Mouse (Mus musculus) thymus, adult 18-20 months (tissue): ENCODE measurements around the gene Zdhhc18.
A peak's percentile ranks its signal among the peaks of the same experiment; 100 is the strongest.
"Not testable (repeated sequence)": the region's sequence is repeated elsewhere in the genome, so short reads cannot be mapped to it uniquely, and the experiment has no call there.

Experiments used
- DNase-seq, 2 experiments: peaks; one replicate each; pipeline ENCODE4 v3.0.0; 2022; ENCODE audit warnings: mixed read lengths in 2 of 2

Zdhhc18 gene

DNA sequence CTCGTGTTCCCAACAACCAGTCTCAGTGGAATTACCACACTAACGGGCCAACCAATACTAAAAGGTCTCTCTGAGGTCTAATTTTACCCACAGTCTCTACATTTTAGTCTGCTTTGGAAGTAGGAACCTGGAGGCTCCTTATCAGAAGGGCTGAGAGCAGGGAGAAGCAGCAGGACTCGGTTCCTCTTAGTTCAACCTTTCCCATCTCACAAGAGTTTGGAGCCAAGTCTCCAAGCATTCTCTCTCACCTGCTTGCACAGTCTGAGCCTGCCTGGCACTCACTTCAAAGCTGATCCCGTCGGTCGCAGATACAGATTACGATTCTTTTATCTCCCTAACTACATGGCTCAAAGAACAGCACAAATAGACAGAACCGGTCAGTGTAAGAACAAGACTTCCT, 13.0 kb upstream of the Zdhhc18 start:
- DNase-seq: no peak

DNA sequence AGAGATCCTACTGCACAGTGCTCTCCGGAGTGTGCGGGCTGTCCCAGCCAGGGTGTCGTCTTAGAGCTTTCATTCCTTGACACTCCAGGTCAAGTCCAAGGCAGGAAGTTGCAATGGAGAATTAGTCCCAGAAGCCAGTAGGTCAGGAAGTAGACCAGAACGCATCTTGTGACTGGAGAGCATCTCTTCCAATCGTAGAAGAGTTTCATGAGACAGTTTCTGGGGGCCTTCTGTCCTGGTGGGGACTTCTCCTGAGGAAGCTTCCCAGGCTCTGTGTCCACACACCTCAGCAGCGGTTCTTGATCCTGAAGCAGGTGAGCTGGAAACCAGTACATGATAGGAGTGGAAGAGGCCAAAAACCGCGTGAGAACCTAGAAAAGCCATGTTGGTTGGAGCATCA, 12.5 kb upstream of the Zdhhc18 start:
- no peak for DNase-seq

DNA sequence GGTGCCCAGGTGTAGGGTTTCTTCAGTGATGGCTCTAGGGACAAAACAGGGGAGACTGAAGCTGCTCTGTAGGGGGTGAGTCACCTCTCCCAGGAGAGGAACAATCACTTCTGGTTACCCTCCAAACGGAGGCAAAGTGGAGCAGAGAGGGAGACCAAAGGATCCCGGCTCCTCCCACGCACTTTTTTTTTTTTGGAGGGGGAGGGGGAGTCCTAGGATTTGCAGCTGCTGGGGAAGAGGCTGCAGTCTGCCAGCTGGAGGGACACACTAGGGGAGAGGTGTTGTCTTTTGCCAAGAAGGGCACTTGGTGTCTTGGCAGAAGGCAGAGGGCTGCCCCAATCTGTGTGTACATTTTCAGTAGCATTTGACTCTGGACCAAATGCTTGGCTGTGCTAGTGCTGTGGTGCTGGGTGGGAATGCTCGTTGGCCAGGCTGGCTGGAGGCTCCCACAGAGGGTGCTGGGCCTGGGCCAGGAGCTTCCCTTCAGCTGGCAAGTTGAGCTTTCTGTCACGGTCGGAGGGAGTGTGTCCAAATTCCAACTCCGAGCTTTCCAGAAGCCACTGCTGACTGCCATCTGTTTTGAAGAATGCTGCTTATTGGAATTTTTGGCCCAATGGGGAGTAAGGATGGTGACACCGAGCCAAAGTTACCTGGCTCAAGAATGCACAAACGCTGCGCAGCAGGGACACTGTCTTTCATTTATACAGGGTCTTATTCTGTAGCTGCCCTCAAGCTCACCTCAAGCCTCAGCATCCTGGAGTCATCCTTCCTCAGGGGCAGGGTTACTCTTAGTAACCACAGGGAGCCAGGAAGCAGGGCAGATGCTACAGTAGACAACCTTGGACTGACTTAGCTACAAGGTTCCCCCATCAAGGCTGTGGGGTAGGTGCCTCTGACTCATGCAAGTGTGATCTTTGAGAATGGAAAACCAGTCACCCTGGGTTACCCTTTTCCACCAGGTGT, 10.5 kb upstream of the Zdhhc18 start:
- DNase-seq: no peak

DNA sequence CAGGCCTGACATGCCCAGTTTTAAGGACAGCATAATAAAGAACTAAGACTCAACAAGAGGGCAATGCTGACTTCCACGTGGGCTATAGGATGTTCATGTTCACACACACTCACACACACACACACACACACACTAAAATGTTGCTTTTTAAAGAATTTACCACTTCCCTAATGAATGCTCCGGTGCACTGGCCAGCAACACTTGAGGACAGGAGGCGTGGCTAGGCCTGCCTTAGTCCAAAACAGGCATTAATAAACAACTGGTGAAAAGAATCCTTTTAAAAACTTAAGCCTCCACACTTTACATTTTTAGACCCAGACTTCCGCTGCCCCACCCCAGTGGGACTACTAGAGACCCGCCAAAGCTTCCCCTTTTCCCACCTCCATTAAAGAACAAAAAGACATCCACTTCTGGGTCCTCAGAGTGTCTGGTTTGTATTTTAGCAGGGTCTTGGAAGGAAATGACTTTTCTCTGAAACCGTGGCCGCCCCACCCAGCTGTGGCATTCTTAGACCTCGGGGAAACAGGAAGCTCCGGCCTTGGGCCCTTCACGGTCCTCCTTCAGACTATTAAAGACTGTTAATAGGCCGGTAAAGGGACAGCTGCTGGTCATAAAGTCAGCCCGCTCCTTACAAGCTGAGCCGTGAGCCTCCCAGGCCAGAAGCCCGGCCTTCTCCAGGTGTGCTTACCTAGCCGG, 9.7 kb upstream of the Zdhhc18 start:
- DNase-seq: peak in 1 of 2 experiments; percentile 27

DNA sequence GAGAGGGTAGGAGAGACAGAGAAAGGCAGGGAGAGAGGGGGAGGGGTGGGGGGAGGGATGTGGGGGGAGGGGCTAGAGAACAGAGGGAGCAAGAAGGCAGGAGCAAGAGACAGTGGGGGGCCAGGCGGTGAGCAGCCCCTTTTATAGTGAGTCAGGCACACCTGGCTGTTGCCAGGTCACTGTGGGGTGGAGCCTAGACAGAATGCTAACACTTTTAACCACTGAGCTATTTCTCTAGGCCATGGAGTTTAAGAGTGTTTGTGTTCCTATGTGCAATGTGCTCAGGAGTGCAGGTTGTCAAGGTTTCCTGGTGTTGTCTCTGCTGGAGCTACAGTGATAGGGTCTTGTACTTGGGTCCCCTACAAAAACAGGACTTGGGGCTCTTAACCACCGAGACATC, 8.8 kb upstream of the Zdhhc18 start:
- DNase-seq: no peak

DNA sequence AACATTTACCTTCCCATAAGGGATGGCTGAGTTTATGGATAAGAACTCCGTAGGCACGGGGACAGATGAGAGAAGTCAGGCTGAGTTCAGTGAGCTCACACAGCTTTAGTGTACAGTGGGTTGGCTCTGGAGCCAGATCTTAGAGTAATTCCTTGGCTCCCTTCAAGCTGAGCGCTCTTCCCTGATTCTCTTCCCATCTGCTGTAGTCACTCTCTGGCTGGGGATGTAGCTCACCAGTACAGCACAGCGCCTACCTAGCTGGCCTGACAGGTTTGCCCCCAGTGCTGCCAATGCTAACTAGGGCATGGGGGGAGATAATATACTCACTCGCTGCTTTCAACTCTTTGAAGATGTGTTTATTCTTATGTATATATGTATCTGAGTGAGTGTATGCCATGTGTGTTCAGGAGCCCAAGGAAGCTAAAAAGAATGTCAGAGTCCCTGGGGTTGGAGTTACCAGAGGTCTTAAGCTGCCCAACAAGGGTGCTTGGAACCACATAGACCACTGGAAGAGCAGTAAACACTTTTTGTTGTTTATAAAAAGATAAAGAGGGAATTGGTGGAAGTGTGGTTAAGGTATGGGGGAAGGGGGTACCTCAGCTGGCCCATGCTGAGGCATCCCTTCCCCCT, 8.0 kb upstream of the Zdhhc18 start:
- no peak for DNase-seq

DNA sequence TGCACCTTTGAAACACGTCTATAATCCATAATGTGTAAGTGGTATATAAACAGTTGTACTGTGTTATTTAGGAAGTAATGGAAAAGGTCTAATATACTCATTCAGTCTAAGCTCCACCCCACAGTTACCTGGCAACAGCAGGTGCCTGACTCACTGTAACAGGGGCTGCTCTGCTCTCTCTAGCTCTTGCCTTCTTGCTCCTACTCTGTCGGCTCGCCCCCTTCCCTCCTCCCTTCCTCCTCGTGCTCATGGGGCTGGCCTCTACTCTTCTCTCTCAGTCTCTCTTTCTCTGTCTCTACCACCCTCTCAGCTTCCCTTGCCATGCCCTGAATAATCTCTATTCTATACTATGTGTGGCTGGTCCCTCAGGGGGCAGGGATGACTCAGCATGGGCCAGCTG, 7.0 kb upstream of the Zdhhc18 start:
- no peak for DNase-seq

DNA sequence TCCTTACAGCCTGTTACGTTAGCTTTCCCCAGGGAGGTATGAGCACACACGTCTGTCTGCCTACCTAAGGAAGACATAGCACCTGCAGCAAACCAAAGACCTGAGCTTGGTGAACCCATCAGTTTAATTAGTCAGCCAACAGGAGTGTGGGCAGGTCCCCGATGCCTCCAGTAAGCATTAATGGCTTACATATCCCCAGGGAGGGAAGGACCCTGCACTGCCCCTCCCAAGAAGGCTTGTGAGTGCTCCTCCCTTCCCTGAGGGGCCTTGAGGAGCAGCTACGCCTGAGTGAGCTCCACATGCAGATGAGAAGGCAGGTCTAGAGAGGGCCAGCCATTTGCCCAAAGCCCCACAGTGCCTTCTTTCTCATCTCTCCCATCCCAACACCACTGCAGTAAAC, 6.3 kb upstream of the Zdhhc18 start:
- DNase-seq: no peak

DNA sequence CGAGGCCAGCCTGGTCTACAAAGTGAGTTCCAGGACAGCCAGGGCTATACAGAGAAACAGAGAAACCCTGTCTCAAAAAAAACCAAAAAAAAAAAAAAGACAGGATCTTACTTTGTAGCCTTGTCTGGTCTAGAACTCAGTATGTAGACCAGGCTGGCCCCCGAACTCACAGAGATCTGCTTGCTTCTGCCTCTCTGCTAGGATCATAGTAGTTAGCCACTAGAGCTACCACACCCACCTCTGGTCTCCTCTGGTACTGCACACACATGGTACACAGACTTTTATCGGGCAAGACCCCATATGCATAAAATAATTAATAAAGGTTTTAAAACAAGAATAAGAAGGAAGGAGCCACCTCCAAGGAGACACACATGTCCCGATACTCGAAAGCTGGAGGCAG, 4.1 kb upstream of the Zdhhc18 start:
- not testable (repeated sequence) for DNase-seq

DNA sequence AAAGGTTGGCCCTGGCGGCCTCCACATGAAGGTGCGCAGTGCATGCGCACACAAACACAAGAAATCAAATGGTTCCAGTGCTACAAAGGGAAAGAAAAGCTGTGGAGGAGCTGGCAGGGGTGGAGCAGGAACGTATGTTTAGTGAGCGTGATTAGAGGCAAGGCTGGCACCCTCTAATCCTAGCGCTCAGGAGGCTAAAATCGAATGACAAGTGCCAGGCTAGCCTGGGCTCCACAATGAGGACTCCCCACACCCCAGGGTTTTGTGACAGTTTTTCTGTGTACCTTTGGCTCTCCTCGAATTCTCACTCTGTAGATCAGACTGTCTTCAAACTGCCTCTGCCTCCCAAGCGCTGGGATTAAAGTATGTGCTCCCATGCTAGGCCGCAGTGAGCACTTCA, 2.8 kb upstream of the Zdhhc18 start:
- DNase-seq: no peak

DNA sequence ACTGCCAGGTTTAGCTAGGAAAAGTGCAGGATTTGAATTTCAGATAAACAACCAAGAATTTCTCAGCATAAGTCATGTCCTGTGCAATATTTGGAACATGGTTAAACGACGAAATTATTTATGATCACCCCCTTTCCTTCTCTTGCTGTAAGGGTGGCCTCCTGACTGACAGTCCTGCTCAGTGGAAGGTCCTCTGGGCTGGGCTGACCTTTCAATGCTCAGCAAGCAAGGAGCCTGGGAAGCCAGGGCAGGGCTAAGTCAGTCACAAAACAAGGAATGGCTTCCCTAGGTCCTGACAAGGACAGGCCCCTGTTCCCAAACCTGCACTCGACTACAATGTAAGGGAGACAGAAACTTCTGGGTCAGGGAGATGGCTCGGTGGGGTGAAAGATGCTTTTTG, 2.0 kb upstream of the Zdhhc18 start:
- no peak for DNase-seq

DNA sequence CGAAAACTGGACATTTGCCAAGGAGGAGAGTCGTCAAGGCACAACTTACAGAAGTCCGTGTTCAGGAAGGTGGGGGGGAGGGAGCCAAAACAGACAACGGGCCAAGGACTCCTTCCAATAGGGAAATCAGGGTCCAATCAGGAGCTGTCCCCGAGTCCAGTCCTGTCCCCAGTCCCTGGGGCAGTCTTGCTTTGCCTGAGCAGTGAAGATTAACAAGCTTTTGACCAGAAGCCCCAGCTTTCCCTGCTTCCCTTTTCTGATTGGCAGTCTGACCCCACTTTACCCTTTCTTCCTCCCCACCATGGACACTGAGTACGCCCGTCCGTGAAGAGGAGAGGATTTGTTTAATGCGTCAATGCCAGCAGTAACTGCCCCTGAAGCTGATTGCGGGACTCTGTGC, 1.5 kb upstream of the Zdhhc18 start:
- no peak for DNase-seq

DNA sequence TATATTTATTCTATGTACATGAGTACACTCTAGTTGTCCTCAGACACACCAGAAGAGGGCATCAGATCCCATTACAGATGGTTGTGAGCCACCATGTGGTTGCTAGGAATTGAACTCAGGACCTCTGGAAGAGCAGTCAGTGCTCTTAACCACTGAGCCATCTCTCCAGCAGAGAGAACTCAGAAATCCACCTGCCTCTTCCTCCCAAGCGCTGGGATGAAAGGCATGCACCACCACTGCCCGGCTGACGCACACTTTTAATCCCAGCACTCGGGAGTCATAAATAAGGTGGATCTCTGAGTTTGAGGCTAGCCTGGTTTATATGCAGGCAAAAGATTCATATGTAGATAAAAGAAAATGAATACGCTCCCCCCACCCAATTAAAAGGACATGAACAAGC, 490 bp downstream of the Zdhhc18 start:
- DNase-seq: not testable (repeated sequence)

DNA sequence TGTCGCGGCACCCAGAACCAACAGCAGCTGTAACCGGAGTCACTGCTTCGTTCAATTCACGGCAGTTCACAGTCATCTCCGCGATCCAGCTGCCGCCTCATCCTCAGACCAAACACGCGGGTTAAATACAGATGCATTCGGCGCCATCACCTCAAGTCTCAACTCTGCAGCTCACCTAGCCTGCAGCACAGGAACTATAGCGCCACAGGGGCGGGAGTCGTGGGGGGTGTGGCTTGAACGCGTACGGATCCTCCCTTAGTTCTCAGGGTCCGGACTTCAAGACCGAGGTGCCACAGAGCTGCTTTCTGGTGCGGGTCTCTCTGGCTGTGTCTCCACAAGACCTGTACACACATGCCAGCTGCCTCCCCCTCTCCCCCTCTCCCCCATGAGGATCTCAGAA, 4.3 kb downstream of the Zdhhc18 start:
- DNase-seq: no peak

DNA sequence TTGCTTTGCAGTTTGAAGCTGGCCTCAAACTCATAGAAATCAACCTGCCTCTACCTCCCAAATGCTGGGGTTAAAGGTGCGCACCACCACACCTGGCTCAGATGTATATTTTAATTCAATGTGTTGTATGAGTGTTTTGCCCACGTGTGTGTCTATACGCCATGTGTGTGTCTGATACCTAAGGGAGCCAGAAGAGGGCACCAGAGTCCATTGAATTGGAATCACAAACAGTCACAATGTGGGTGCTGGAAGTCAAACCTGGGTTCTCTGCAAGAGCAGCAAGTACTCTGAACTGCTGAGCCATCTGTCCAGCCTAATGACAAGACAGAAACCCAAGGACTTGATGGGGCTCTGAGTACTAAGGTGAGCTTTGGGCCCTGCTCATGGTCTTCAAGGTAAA, 4.8 kb downstream of the Zdhhc18 start:
- no peak for DNase-seq

DNA sequence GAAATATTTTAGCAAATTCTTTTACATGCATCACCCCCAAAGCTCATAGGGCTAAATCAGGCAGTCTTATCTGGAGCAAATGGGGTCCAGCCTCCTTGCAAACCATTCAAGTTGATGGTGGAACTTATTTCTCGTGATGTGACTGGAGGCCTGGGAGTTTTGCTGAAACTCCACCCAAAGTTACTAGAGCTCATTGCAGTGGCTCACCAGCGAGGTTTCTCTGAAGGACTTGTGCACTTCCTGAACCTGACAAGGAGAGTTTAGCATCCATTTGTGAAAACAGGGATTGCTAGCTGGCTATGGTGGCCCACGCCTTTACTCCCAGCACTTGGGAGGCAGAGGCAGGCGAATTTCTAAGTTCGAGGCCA, 15.9 kb downstream of the Zdhhc18 start:
- no peak for DNase-seq

DNA sequence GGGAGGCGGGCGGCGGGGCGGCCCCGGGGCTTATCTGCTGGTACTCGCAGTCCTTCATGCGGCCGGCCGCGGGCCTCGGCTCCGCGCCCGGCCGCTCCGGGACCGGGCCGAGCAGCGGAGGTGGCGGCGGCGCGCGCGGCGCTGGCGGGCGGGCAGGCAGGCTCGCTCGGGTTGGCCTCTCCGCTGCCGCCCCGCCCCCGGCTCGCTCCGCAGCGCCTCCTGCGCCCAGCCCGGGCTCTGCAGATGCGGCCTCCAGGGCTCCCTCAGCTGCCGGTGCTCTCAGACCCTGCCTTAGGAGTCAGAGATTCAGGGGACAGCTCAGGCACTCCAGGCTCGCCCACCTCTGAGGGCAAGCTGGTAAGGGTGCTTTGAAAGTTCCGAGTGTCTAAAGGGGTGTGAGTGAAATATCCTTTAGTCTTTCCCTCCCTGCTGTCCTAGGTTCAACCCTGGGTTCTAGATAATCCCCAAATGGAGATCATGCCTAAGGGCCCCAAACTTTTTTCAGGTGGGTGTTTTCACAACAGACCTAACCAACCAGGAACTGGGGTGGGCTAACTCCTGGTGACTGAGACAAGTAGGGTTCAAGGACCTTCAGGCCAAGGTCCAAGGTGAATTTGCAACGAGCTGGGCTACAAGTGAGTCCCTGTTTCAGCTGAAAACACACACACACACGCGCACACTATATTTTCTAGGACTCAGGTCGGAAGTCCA, 16.5 kb downstream of the Zdhhc18 start:
- DNase-seq: peak; percentile 78 to 79

DNA sequence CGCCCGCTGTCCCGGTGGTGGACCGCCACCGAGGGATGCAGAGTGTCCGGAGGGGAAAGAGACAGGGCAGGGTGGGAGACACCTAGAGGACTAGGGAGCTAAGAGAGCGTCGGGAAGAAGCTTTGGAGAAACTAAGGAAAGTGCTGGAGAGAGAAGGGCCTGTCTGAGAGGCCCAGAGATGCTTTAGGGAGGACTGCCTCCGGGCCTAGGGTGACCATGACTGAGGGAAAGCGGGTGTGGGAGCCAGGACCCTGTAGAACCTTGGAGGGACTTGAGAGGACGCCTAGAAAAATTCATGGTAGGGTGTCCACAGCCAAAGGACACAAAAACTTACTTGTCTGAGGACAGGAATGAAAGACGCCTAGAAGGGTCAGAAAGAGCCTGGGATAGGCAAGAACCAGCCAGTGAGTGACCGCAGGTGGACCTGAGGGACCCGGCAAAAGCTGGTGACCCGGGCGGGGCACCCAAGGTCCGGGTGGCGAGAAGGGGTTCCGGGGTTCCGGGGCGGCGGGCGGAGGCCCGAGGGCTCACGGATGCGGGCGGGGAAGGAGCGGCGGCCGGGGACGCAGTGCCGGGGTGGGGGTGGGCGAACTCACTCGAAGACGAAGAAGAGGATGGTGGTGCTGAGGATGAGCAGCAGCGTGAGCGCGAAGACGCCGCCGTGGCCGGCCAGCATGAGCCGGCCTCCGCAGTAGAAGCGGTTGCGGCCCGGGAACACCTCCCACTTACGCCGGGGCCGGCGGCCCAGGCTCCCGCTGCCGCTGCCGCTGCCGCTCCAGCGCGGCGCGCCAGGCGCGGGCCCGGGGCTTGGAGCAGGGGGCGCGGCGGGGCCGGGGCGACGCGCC, 17.2 kb downstream of the Zdhhc18 start:
- DNase-seq: no peak

DNA sequence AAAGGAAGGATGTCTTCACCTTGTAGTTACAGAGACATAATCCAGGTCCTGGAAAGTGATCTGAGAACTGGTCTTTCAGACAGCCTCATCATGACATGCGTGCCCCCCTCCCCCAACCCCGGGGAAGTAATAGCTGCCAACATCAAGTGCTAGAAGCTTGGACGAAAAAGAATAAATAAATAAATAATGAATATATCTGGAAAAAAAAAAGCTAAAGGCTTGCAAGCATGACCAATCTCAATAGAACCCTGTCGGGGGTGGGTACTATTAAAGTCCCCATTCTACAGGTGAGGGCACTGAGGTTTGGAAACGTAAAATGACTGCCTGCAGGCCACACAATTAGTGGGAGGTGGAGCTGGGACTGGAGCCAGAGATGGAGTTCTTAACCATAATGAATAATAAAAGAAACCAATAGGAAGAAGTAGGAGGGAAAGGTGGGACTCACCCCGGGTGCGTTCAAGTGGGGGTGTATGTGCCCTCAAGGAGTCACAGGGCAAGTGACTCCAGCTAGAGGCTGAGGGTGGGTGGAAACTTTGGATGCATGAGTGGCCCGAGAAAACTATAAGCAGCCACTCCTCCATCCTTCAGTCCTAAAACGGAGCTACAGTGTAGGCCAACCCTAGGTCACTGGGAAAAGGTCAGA, 18.1 kb downstream of the Zdhhc18 start:
- no peak for DNase-seq

DNA sequence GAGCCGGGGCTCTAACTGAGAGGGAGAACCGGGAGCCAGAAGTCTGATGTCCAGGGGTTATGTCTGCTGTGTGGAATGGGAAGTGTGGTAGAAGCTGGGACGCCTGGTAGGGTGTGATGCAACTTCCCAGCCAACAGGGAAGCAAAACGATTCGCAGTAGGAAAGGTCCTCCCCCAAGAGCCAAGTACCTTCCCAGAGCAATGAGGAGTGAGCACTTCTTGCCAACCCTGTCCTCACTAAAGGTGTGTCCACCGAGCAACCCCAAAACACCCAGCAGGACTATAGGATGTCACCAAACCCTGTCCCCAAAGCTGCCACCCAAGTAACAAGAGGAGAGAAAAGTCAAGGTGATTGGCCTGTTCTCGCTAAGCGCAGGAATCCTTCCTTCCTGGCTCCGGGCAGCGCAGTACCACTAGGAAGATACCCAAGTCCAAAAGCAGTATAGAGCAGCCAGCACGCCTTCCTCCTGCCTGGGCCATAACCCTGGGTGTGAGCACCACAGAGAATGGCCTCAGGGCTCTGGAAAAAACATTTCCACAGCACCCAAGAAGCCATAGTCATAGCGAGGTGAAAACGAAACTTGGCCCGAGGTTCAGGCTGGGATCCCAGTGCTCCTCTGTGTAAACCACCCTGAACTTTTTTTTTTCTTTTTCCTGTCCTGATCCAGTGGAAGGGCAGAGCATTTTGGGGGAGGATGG, 18.7 kb downstream of the Zdhhc18 start:
- DNase-seq: no peak

DNA sequence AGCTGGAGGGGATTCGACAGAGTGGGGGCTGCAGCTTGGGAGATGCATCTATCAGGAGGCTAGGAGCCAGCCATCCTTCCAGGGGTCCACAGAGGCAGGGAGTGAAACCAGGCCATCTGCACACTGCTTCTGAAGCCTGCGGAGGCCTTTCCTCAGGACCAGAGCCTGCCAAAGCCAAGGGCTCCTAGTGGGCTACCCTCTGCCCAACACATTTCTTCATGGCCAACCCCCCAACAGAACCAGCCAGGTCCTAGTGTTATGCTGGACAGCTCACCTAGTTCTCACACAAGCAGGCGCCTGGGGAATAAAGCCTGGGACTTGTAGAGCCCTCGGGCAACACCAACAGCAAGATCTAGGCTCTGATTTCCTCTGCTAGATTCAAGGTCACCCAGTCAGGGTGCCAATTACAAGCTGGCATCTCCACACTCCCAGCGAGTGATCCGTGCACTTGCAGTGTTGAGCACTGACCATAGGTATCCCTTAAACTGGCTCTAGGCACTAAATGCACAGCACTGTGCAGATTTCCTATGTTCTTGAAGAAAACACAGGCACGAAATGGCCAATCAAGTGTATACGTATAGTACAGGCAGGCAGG, 19.5 kb downstream of the Zdhhc18 start:
- no peak for DNase-seq
